Mouse (Mus musculus) neural tube, embryonic 14.5 days (tissue): Measurements from ENCODE around the gene Bag2. TPM values are rescaled to one million over a fixed set of nuclear protein-coding genes. Genes with fewer than 3 reads are reported as not detected.
A peak's percentile ranks its signal among the peaks of the same experiment; 100 is the strongest.
"Not testable (repeated sequence)": the region's sequence is repeated elsewhere in the genome, so short reads cannot be mapped to it uniquely, and the experiment has no call there.

Experiments
- ATAC-seq: fragments of 200-750 bp; cut with Nextera tagmentation; 2 replicates; pipeline ENCODE4 v1.8.0; 2017; ENCODE audit warnings: low read depth, mild to moderate bottlenecking, moderate TSS enrichment, moderate library complexity
- H3K27ac ChIP-seq: fragments of 300-500 bp; sonication (generic); 2 replicates; pipeline ENCODE4 v1.5.1; 2014; ENCODE audit warnings: low read depth, mild to moderate bottlenecking, control low read depth, low read length, moderate library complexity, mixed read lengths
- H3K27me3 ChIP-seq: fragments of 300-500 bp; sonication (generic); 2 replicates; pipeline ENCODE4 v1.6.1; 2014; ENCODE audit warnings: low read length; ENCODE audit not compliant: control insufficient read depth, insufficient read depth
- H3K36me3 ChIP-seq: fragments of 300-500 bp; sonication (generic); 2 replicates; pipeline ENCODE4 v1.6.1; 2014; ENCODE audit warnings: low read length, mixed read lengths; ENCODE audit not compliant: control insufficient read depth, insufficient read depth
- H3K4me1 ChIP-seq: fragments of 300-500 bp; sonication (generic); 2 replicates; pipeline ENCODE4 v1.6.1; 2014; ENCODE audit warnings: low read length; ENCODE audit not compliant: control insufficient read depth, insufficient read depth
- H3K4me2 ChIP-seq: fragments of 300-500 bp; sonication (generic); 2 replicates; pipeline ENCODE4 v1.6.1; 2014; ENCODE audit warnings: mild to moderate bottlenecking, low read depth, low read length, control low read depth
- H3K4me3 ChIP-seq: fragments of 300-500 bp; sonication (generic); 2 replicates; pipeline ENCODE4 v1.5.1; 2014; ENCODE audit warnings: low read depth, low read length, control low read depth, mixed read lengths
- H3K9ac ChIP-seq: fragments of 300-500 bp; sonication (generic); replicated peaks from 2 replicates; pipeline ENCODE4 v1.6.1; 2014; ENCODE audit warnings: low read depth, mild to moderate bottlenecking, control low read depth, low read length, mixed read lengths
- H3K9me3 ChIP-seq: fragments of 300-500 bp; sonication (generic); 2 replicates; pipeline ENCODE4 v1.6.1; 2016; ENCODE audit warnings: low read length; ENCODE audit not compliant: control insufficient read depth
- WGBS: fragments of 180-500 bp; shearing (Covaris S2); extraction: QIAGEN DNeasy Blood & Tissue Kit; methylation state at CpG from one replicate; pipeline ENCODE4 v1.1.7; 2014; 5-methylcytosine and 5-hydroxymethylcytosine counted together
- polyA plus RNA-seq: library from polyadenylated mRNA; unstranded; fragments of >200 nt; fragmentation: Nextera tagmentation; extraction: Ambion mirVana; gene quantifications from 2 replicates; pipeline ENCODE4 v1.2.1, GENCODE M21; 2014

Gene Bag2
- polyA plus RNA-seq, 1 experiment from 2014 or later, result 22.1 TPM

DNA sequence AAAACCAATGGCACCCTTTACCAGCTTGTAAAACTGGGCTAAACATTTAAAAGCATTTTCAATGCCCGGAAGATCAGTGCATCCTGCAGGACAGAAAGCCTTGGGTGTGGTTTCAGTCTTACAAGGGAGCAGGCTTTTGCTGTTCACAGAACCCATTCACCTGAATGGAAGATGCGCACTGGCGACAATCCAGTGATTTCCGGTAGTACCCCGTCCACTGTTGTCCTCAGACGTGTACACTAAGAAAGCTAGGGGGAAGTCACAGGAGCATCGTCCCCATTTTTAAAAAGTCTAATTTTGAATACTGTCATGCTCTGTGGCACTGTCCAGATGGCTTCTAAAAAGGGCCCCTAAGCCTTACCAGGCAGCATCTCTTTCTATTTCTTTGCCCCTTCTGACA lies 1.8 kb downstream of the Bag2 start:
- no peaks in the 10 kb centered on the region for H3K9me3 ChIP-seq
- whole genome bisulfite sequencing, result 86% methylated on average over 7 of the region's 7 CpGs
- H3K27ac ChIP-seq, result no peak overlapping the region
- no peak overlapping the region for H3K4me3 ChIP-seq
- H3K4me2 ChIP-seq, result no peak overlapping the region
- H3K27me3 ChIP-seq, result no peaks in the 10 kb centered on the region
- H3K36me3 ChIP-seq, result no peaks in the 10 kb centered on the region
- no peak overlapping the region for H3K9ac ChIP-seq
- H3K4me1 ChIP-seq, result no peaks in the 10 kb centered on the region
- no peak for ATAC-seq

DNA sequence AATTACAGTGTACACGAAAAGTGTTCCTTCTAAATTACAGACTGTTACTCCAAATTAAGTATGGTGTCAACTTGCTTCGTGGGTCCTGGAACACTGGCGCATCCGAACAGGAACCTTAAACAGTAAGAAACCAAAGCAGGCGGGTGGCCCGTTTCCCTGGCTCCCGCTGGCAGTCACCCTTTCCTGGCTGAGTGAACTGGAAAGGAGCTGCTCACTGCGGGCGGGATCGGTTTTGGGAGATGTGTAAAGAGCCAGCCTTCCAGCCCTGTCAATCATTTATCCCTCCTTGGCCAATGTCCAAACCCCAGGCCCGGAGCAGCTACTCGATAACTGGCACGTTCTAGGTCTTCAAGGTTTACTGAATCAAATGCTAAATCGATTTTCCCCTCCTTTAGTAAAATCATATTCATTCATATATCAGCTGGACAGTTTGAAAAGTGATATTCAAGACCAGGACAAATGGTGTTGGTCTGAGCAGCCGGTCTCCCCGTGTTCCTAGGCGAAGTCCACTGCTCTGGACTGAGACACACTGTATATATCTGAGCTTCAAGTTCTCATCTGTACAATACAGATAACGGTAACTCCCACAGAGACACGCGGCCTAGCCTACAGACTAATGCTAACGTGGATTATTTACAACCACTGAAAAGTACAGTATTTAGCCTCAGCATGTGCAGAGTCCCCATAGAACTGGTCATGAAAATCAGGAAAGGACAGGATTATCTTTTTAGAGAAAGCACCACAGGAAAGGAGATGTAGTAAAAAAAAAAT lies 2.4 kb downstream of the Bag2 start:
- Histone ChIP-seq H3K9ac (no peak overlapping the region), H3K4me2 (no peak overlapping the region), H3K4me3 (no peak overlapping the region), H3K27me3 (no peaks in the 10 kb centered on the region), H3K4me1 (no peaks in the 10 kb centered on the region), H3K9me3 (no peaks in the 10 kb centered on the region), H3K27ac (no peak overlapping the region), H3K36me3 (no peaks in the 10 kb centered on the region)
- no peak for ATAC-seq
- WGBS, result 84% methylated on average over 21 of the region's 21 CpGs

DNA sequence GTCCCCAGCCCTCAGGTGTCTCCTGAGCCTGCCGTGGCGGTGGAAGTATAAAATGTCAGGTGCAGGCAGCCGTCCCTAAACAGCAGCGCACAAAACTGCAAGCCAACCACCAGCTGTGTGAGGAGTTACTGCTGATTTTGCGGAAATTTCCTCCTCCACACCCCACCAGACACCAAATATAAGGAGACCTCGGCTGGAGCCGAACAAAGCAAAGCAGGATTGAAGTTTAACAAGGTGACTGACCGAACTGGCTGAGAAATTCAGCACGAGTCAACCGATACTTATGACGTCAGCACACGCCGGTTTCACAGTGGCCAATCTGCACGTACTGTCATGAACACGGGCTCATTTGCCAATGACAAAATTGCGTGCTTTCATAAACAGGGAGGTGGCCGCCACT lies 3.5 kb downstream of the Bag2 start:
- H3K36me3 ChIP-seq, result no peaks in the 10 kb centered on the region
- H3K4me2 ChIP-seq, result no peak overlapping the region
- H3K9ac ChIP-seq, result no peak overlapping the region
- no peaks in the 10 kb centered on the region for H3K4me1 ChIP-seq
- H3K9me3 ChIP-seq, result no peaks in the 10 kb centered on the region
- H3K27me3 ChIP-seq, result no peaks in the 10 kb centered on the region
- H3K27ac ChIP-seq, result no peak overlapping the region
- no peak for ATAC-seq
- no peak overlapping the region for H3K4me3 ChIP-seq
- 94% methylated on average over 17 of the region's 17 CpGs for WGBS

DNA sequence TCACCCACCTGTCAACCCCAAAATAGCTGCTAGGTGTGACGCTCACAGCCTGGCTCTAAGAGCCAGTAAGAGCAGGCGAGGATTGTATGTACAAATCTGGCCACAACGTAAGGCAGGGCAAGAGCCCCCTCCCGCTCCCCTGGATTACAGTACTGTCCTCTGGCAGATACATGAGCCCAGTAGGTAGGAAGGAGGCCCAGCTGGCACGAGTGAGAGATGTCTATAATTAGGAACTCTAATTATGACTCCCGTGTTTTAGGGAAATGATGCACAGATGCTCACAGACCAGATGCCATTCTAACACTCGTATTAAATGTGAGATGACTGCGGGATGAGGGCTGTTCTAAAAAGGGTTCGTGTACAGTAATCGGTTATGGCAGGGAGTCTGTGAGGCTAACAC lies 6.3 kb downstream of the Bag2 start:
- Histone ChIP-seq H3K9ac (no peak overlapping the region), H3K4me1 (no peaks in the 10 kb centered on the region), H3K36me3 (no peaks in the 10 kb centered on the region), H3K27ac (no peak overlapping the region), H3K27me3 (no peaks in the 10 kb centered on the region), H3K9me3 (no peaks in the 10 kb centered on the region), H3K4me2 (no peak overlapping the region), H3K4me3 (no peak overlapping the region)
- 55% methylated on average over 10 of the region's 10 CpGs for WGBS
- peak; percentile 77; the same call in 1 of the 2 replicates for ATAC-seq

DNA sequence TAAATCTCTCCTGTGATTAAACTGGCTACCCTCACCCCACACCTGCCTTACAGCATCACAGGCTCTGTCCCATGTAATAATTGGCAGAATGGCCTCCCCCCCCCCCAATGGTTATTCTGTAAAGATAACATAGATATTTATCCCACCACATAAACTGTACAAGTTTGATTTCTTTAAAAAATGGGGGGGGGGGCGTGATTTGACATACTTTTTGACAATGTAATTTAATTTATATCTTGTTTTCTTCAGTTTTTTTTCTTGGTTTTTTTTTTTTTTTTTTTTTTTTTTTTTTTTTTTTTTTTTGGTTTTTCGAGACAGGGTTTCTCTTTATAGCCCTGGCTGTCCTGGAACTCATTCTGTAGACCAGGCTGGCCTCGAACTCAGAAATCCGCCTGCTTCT lies 7.9 kb downstream of the Bag2 start:
- not testable (repeated sequence) for H3K4me1 ChIP-seq, H3K9ac ChIP-seq, H3K4me2 ChIP-seq, H3K27ac ChIP-seq, H3K27me3 ChIP-seq, H3K4me3 ChIP-seq, H3K36me3 ChIP-seq, H3K9me3 ChIP-seq, ATAC-seq
- 91% methylated on average over 4 of the region's 4 CpGs for WGBS

DNA sequence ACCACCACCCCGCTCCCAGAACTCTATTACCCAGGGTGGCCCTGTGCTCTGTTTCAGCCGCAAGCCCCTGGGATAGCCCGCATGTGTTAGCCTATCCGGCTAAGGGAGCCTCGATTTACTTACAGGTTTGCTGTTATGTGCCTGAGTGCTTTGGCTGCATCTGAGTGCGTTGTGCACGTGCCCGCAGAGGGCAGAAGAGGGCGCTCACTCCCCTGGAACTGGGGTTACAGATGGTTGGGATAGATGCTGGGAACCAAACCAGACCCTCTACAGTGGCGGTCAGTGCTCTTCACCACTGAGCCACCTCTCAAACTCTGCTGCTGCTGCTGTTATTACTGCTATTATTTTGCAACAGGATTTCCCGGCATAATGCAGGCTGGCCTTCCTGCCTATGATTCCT lies 8.5 kb downstream of the Bag2 start:
- no peak for ATAC-seq
- Histone ChIP-seq H3K9ac (no peak overlapping the region), H3K36me3 (no peaks in the 10 kb centered on the region), H3K27me3 (no peaks in the 10 kb centered on the region), H3K9me3 (no peaks in the 10 kb centered on the region), H3K4me3 (no peak overlapping the region), H3K27ac (no peak overlapping the region), H3K4me2 (no peak overlapping the region), H3K4me1 (no peaks in the 10 kb centered on the region)
- 97% methylated on average over 11 of the region's 11 CpGs for WGBS

DNA sequence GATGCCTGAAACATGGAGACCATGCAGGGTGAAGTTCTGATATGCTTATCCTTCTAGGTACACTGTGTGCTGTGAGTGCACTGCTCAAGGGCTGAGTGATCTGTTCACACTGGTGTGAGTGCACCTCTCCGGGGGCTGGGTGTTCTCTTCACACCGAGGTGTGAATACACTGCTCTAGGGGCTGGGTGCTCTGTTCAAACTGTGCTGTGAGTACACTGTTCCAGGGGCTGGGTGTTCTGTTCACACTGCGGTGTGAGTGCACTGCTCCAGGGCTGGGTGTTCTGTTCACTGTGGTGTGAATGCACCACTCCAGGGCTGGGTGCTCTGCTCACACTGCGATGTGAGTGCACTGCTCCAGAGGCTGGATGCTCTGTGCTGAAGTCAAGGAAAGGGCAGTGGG lies 11.7 kb downstream of the Bag2 start:
- H3K4me1 ChIP-seq, result no peaks in the 10 kb centered on the region
- no peaks in the 10 kb centered on the region for H3K27me3 ChIP-seq
- H3K27ac ChIP-seq, result no peak overlapping the region
- no peaks in the 10 kb centered on the region for H3K36me3 ChIP-seq
- WGBS, result 97% methylated on average over 4 of the region's 4 CpGs
- H3K9me3 ChIP-seq, result no peaks in the 10 kb centered on the region
- H3K4me3 ChIP-seq, result no peak overlapping the region
- no peak overlapping the region for H3K4me2 ChIP-seq
- H3K9ac ChIP-seq, result no peak overlapping the region
- 0 out of 2 replicates have a peak, but pooled peaks have one; percentile 10 for ATAC-seq

DNA sequence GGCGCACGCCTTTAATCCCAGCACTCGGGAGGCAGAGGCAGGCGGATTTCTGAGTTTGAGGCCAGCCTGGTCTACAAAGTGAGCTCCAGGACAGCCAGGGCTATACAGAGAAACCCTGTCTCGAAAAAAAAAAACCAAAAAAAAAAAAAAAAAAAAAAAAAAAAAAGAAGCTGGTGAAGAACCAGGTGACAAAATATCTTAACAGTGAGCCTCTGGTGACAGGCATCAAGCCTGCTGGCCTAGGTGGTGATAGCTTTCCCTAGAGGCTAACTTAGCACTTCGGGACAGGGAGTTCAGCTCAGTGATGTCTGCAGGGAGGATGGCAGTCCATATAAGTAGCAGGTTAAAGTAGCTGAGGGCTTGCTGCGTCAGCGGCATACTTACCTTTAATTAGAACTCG lies 12.8 kb downstream of the Bag2 start:
- WGBS, result 100% methylated on average over 7 of the region's 9 CpGs
- not testable (repeated sequence) for H3K4me3 ChIP-seq, H3K4me2 ChIP-seq, H3K27ac ChIP-seq, H3K4me1 ChIP-seq, H3K9ac ChIP-seq, H3K27me3 ChIP-seq, H3K9me3 ChIP-seq, H3K36me3 ChIP-seq, ATAC-seq

DNA sequence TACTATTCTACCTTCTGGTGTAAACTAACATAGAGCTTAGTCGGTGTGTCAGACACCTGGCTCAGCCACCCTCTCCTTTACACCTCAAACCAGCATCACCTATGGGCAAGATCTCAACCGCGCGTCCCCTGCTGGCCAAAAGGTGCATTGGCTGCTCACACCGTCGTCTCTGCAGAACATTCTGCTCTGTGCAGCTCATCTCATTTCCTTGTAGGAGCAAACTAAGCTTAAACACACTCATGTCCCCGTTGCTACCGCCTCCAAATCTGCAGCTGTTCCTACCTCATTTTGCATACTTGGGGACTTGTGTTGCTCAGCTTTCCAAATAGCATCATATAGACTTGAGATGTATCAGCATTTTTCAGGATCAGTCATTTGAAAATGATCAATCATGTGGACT lies 14.7 kb downstream of the Bag2 start:
- H3K4me2 ChIP-seq, result no peak overlapping the region
- ATAC-seq, result no peak
- H3K4me3 ChIP-seq, result no peak overlapping the region
- H3K27ac ChIP-seq, result no peak overlapping the region
- H3K9ac ChIP-seq, result no peak overlapping the region
- 20% methylated on average over 8 of the region's 8 CpGs for WGBS
- H3K27me3 ChIP-seq, result no peaks in the 10 kb centered on the region
- H3K36me3 ChIP-seq, result peaks cover 9% of the 10 kb centered on the region; the same call in 1 of the 2 replicates
- H3K9me3 ChIP-seq, result no peaks in the 10 kb centered on the region
- no peaks in the 10 kb centered on the region for H3K4me1 ChIP-seq
